In the genomic region with DNA sequence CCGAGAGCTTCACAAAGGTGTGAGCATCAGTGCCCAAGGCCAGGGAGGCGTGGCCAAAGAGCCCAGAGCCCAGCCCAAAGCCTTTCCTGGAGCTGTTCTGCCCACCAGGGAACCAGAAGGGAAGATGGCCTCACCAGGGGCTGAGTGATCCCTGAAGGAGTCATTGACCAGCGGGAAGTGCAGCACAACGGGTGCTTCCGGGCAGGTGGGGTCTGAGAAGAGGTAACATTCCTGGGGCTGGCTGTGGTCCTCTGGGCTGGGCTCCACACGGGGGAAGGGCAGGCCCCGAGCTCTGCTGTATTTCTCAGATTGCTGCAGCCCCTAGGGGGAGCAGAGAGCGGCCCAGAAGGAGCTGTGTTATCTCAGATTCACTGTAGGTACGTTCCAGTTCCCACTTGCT, we compare ENCODE assay signal across 9 mouse cellular contexts. TPM values are rescaled to one million over a fixed set of nuclear protein-coding genes. Genes with fewer than 3 reads are reported as not detected.
DNase-seq lines count a peak whose midpoint lies in the region; ATAC-seq and TF ChIP-seq lines count a peak whose summit lies in the region.
"Had no signal": no experiment of that assay in that cellular context is flagged by ENCODE, and none has a peak within 500 bp of the region (broad histone marks: within the 10 kb centered on the region; RNA-seq: fewer than 3 reads in every experiment).

No protein-coding gene starts in this region.

- no peak for TF ChIP-seq POLR2A in cortical plate, adult 2 months (IDR thresholded peaks at IDR 0.05; ENCODE audit: extremely low read depth, insufficient read depth, low read length)

- H3K9me3 ChIP-seq in hindbrain, embryonic 15.5 days, result no peaks in the 10 kb centered on the region
- no peaks in the 10 kb centered on the region for H3K9me3 ChIP-seq in neural tube, embryonic 12.5 days

- no peaks in the 10 kb centered on the region for H3K27me3 ChIP-seq in hindbrain, embryonic 15.5 days
- 0 out of 2 replicates have a peak, but pooled peaks cover 4% of the 10 kb centered on the region for H3K27me3 ChIP-seq in neural tube, embryonic 12.5 days (replicated peaks)

- 3% methylated on average over 9 of the region's 9 CpGs for WGBS in hindbrain, embryonic 15.5 days
- WGBS in neural tube, embryonic 12.5 days, result 2% methylated on average over 9 of the region's 9 CpGs

- peak; percentile 12 for DNase-seq in kidney, postnatal 14 days
- no peak for DNase-seq in kidney, adult 18-20 months
- no peak for DNase-seq in cerebellum, adult 9-10 months
- DNase-seq in cerebellum, adult 8-10 months, result no peak
- DNase-seq in cerebellum, postnatal 36 days, result no peak

- H3K27ac ChIP-seq in cortical plate, adult 2 months (ENCODE audit: insufficient read depth, low read length), result no peak overlapping the region
- H3K27ac ChIP-seq in hindbrain, embryonic 15.5 days (replicated peaks), result no peak overlapping the region
- no peak overlapping the region for H3K27ac ChIP-seq in neural tube, embryonic 12.5 days

- ATAC-seq in hindbrain, embryonic 15.5 days (ENCODE audit: low FRiP score, low read depth), result no peak
- ATAC-seq in neural tube, embryonic 12.5 days (ENCODE audit: low FRiP score, low read depth), result no peak

- H3K4me3 ChIP-seq in cortical plate, adult 2 months (ENCODE audit: insufficient read depth, low read length), result no peak overlapping the region
- H3K4me3 ChIP-seq in hindbrain, embryonic 15.5 days, result no peak overlapping the region
- no peak overlapping the region for H3K4me3 ChIP-seq in neural tube, embryonic 12.5 days

- no peaks in the 10 kb centered on the region for H3K4me1 ChIP-seq in cortical plate, adult 2 months (ENCODE audit: control insufficient read depth, insufficient read depth, low read length)
- no peaks in the 10 kb centered on the region; the same call in 1 of the 2 replicates for H3K4me1 ChIP-seq in hindbrain, embryonic 15.5 days (replicated peaks)
- no peaks in the 10 kb centered on the region; the same call in 1 of the 2 replicates for H3K4me1 ChIP-seq in neural tube, embryonic 12.5 days

- peak; percentile 26; the same call in 1 of the 2 replicates for TF ChIP-seq CTCF in cortical plate, adult 2 months (IDR thresholded peaks at IDR 0.05; ENCODE audit: extremely low read depth, insufficient read depth, low read length)

- no peaks in the 10 kb centered on the region for H3K36me3 ChIP-seq in hindbrain, embryonic 15.5 days
- no peaks in the 10 kb centered on the region for H3K36me3 ChIP-seq in neural tube, embryonic 12.5 days

- H3K4me2 ChIP-seq in hindbrain, embryonic 15.5 days, result 0 out of 2 replicates have a peak overlapping the region, but pooled peaks have one; percentile 15
- peak overlapping the region; percentile 37 for H3K4me2 ChIP-seq in neural tube, embryonic 12.5 days (replicated peaks)

- H3K9ac ChIP-seq in hindbrain, embryonic 15.5 days, result no peak overlapping the region
- H3K9ac ChIP-seq in neural tube, embryonic 12.5 days, result no peak overlapping the region

RNA-seq across cellular contexts. Expression of a gene that starts 20.4 kb away (rescaled TPM):
- 0.04 TPM in 2 replicates for polyA plus RNA-seq in cortical plate, adult 2 months (2012; rRNA removed)
- not detected in 2 replicates for polyA plus RNA-seq in hindbrain, embryonic 15.5 days (2015; fragmentation: Nextera tagmentation; extraction: Ambion mirVana)
- 0.05 TPM in 1 of 2 replicates, not detected in the other for polyA plus RNA-seq in neural tube, embryonic 12.5 days (2016; fragmentation: Nextera tagmentation; extraction: Ambion mirVana)
- polyA plus RNA-seq: neural tube, embryonic 14.5 days had no signal

RNA-seq across cellular contexts. Expression of a gene that starts 23.5 kb away (rescaled TPM):
- 17.2 and 20.5 TPM in 2 replicates for polyA plus RNA-seq in cortical plate, adult 2 months (2012; rRNA removed)
- polyA plus RNA-seq in hindbrain, embryonic 15.5 days (2015; fragmentation: Nextera tagmentation; extraction: Ambion mirVana), result 4.7 and 4.8 TPM in 2 replicates
- polyA plus RNA-seq in neural tube, embryonic 12.5 days (2016; fragmentation: Nextera tagmentation; extraction: Ambion mirVana), result 0.10 and 0.13 TPM in 2 replicates

RNA-seq across cellular contexts. Expression of a gene that starts 45.3 kb away (rescaled TPM):
- 0.10 and 0.11 TPM in 2 replicates for polyA plus RNA-seq in cortical plate, adult 2 months (2012; rRNA removed)
- polyA plus RNA-seq in hindbrain, embryonic 15.5 days (2015; fragmentation: Nextera tagmentation; extraction: Ambion mirVana), result 0.06 TPM in 1 of 2 replicates, not detected in the other
- polyA plus RNA-seq in neural tube, embryonic 12.5 days (2016; fragmentation: Nextera tagmentation; extraction: Ambion mirVana), result not detected in 2 replicates
- polyA plus RNA-seq: neural tube, embryonic 14.5 days had no signal
